ENCODE assay signal across 10 mouse cellular contexts in the genomic region with DNA sequence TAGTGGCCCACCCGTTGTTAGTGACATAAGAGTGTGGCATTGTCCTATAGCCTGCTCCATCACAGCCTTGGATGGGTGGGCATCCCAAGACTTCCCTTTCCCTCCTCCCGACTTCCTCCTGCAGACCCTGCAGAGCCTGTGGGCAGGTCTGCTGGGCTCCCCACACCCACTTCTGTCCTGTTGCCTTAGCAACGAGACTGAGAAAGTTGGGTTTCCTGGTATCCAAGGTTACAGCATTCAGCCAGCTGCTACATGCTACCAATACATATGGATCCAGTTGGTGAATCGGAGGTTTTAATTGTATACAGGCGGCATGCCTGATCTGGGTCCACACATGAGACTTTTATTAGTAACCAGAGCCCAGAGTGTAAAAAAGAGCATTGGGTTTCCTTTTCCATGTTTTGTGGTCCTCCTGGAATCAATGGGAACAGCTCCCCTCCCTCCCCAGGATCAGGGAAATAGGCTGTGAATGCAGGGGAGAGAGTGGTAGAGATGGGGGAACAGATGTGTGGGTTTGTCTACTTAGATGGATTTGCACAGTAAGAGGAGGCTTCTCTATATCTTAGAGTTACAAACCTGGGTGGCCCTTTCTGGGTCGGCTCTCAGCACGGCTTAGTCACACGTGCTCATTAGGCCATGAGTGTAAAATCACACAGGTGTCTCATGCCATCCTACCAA. TPM values are rescaled to one million over a fixed set of nuclear protein-coding genes. Genes with fewer than 3 reads are reported as not detected.
DNase-seq lines count a peak whose midpoint lies in the region; ATAC-seq and TF ChIP-seq lines count a peak whose summit lies in the region.
"Had no signal": no experiment of that assay in that cellular context is flagged by ENCODE, and none has a peak within 500 bp of the region (broad histone marks: within the 10 kb centered on the region; RNA-seq: fewer than 3 reads in every experiment).

No protein-coding gene starts in this region.

- TF ChIP-seq CTCF in olfactory bulb, adult 2 months (IDR thresholded peaks at IDR 0.05; ENCODE audit: insufficient read depth, low read depth, low read length), result no peak

- H3K4me1 ChIP-seq in olfactory bulb, adult 2 months (ENCODE audit: control insufficient read depth, insufficient read depth, low read length), result peaks cover 9% of the 10 kb centered on the region

- ATAC-seq in inflammation-experienced regulatory T-cells, adult 6 months, result no peak
- no peak for ATAC-seq in megakaryocyte progenitor cell, adult 5-6 weeks (replicated peaks; ENCODE audit: poor library complexity)

- H3K4me3 ChIP-seq in olfactory bulb, adult 2 months (ENCODE audit: insufficient read depth, low read depth, low read length), result no peak overlapping the region

- WGBS in olfactory bulb, adult 2 months, result 23% methylated on average over 8 of the region's 8 CpGs

- intact Hi-C loops in left cerebral cortex, postnatal 25 days (cut with DNase I), result no loop called here

- TF ChIP-seq POLR2A in olfactory bulb, adult 2 months (IDR thresholded peaks at IDR 0.05; ENCODE audit: insufficient read depth, low read depth, low read length), result no peak

- peak overlapping the region; percentile 42 for H3K27ac ChIP-seq in olfactory bulb, adult 2 months (ENCODE audit: insufficient read depth, low read depth, low read length)
- H3K27ac ChIP-seq: liver, embryonic 14.5 days had no signal

- peak; percentile 72 for DNase-seq in embryo, embryonic 10 days (ENCODE audit: low spot score)
- DNase-seq in embryo, embryonic 9.5 days (ENCODE audit: extremely low spot score), result no peak
- DNase-seq in frontal cortex, postnatal 10 days (ENCODE audit: low spot score in 2 of 2), result peak; percentile 60 to 65
- peak; percentile 70 to 90 for DNase-seq in left cerebral cortex, postnatal 25 days (ENCODE audit: low spot score in 2 of 2)
- DNase-seq in thymus, postnatal 0 days (ENCODE audit: low spot score), result no peak
- DNase-seq: gastrocnemius, postnatal 10 days had no signal

RNA-seq across cellular contexts. Expression of gene Zfp706, which starts 45.7 kb away (rescaled TPM):
- total RNA-seq in left cerebral cortex, postnatal 25 days (2021), result 100 to 1,000 TPM; 233 to 234 TPM
- polyA plus RNA-seq in olfactory bulb, adult 2 months (2012; ENCODE audit: insufficient read depth, insufficient read length, low replicate concordance, missing spikeins), result not detected in 2 replicates
- 100 to 1,000 TPM; 401 to 459 (median 442) TPM for polyA plus RNA-seq in inflammation-experienced regulatory T-cells, adult 6 months (2017; shearing (Covaris generic))
- 403 and 471 TPM in 2 replicates for total RNA-seq in megakaryocyte progenitor cell, adult 5-6 weeks (2015)
- total RNA-seq in megakaryocyte progenitor cell, adult 5-6 weeks (2017), result 93.6 and 95.9 TPM in 2 replicates
- 596 and 599 TPM in 2 replicates for polyA plus RNA-seq in thymus, postnatal 0 days (2015; fragmentation: Nextera tagmentation; extraction: Ambion mirVana)

Comparison
In these comparisons a context has a peak if more than half of its experiments do, and no peak if none do; other contexts are left out.
1. DNase-seq: peak in embryo, embryonic 10 days (single experiment), frontal cortex, postnatal 10 days (2 of 2) and left cerebral cortex, postnatal 25 days (2 of 2); none in embryo, embryonic 9.5 days (single experiment) and thymus, postnatal 0 days (single experiment).
2. RNA of gene Zfp706, which starts 45.7 kb away (polyA plus RNA-seq): 596 to 599 TPM in thymus, postnatal 0 days and 401 to 459 TPM in inflammation-experienced regulatory T-cells, adult 6 months; not detected in olfactory bulb, adult 2 months; every median in the first group is over 10 times any median in the second.